Mouse (Mus musculus) mature B cell (primary cell): ENCODE measurements around the gene Pafah1b1.

ENCODE experiments used
- in situ Hi-C: fragments of 300-500 bp; cut with MboI; formaldehyde crosslinking; loops from 2 replicates; pipeline ENCODE4 v1.14.3; 2019

Pafah1b1 gene

GRCm38 (mm10) chr11:74724235-74724791 is at the start of gene Pafah1b1:
Pafah1b1 (minus strand) TSS chr11:74724670.
- in situ Hi-C loops = no loop called here

DNA sequence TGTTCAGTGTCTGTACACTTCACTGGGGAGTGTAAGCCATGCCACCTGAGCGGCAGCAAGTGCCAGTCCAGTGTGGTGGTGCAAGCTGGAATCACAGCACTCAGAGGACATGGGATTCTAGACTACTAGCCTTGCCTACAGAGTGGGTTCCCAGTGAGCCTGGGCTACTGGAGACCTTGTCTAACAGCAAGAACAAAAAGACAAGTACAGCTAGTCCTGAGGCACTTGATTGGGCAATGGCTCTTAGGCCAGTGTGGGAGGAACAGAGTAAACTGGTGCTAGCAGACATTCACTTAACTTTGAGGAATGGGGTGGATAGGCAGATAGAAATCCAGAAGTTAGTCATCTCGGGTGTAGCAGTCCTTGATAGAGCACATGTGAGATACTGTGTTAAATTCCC is 47.9 kb upstream of the Pafah1b1 start:
- in situ Hi-C loops = no loop called here

DNA sequence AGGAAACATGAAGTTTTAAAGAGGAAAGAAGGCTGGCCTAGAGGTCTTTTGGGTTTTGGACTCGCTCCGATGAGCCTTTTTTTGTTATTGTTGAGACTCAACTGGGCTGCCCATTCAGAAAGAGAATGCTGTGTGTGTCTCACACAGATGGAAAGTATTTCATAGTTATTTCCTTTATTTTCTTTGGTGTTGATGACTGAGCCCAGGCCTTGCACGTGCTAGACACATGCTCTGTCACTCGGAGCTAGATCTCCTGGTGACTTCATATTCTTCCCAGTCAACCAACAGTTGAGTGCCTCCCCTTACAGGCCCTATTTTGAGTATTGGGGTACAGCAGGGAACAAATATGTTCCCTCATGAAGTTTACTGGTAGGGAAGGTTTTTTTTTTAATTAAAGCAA is 47.2 kb upstream of the Pafah1b1 start:
- in situ Hi-C loops = no loop called here

DNA sequence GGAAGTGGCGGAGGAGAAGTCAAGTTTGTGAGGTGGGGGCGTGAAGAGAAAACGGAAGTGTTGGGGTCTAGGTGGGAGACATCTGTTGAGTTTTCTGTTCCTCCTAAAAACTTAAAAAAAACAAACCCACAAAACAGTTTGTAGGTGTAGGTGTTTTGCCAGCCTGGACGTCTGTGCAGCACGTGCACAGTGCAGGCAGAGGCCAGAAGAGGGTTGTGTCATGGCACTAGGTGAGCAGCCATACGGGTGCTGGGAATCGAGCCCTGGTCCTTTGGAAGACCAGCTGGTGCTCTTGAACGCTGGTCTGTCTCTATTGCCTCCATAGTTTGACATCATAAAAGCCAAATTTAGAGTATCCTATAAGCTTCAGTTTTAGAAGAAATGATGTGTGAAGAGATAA is 46.8 kb upstream of the Pafah1b1 start:
- in situ Hi-C loops = no loop called here

GRCm38 (mm10) chr11:74770595-74771207 is 46.2 kb upstream of the Pafah1b1 start, which contains the start of gene Mettl16:
Mettl16 (plus strand) TSS chr11:74770830.
- in situ Hi-C loops = no loop called here

- in situ Hi-C loops = no loop called here
Observed at GRCm38 (mm10) chr11:74770037-74770436, 45.6 kb upstream of the Pafah1b1 start.

DNA sequence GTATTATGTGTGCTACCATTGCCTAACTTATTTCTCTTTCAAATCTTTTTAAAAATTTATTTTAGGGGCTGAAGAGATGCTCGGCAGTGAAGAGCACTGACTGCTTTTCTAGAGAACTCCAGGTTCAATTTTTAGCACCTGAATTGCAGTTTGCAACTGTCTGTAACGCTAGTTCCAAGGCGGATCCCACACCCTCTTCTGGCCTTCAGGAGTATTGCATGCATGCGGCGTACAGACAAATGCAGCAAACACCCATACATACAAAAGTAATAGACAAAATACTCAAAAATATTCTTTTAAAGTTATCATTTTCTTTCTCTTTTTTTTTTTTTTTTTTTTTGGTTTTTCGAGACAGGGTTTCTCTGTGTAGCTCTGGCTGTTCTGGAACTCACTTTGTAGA is 43.6 kb upstream of the Pafah1b1 start:
- in situ Hi-C loops = no loop called here

GRCm38 (mm10) chr11:74767469-74767868 is 43.0 kb upstream of the Pafah1b1 start:
- in situ Hi-C loops = no loop called here

GRCm38 (mm10) chr11:74763960-74764625 is 39.6 kb upstream of the Pafah1b1 start:
- in situ Hi-C loops = no loop called here

DNA sequence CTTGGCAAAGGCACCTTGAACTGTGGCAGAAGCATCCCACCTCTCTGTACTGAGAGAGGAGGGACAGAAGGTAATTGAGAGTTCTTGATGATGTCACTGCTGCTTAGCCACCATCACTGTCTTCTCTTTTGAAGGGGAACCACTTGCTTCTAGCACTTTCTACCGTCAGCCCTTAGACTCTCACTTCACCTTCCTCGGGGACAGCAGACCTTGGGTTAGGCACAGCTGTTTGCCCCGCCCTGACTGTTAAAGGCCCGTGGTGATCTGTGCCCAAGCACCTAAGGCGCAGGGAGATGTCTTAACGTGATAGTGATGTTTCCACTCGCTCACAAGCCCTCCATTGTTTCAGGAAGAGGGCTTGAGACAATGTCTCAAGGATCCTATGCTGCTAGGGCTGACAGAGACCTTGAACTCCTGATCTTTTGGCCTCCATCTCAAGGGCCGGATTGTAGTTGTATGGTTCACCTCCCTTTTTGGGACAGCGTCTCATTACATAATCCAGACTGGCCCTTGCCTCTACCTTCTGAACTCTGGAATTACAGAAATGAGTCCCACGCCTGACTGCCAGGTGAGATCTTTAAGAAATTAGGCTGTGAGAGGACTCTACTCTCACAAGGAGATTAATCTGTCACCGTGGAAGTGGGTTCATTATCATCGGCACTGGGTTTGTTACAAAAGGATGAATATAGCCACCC is 36.7 kb upstream of the Pafah1b1 start:
- in situ Hi-C loops = no loop called here

GRCm38 (mm10) chr11:74756631-74757030 is 32.2 kb upstream of the Pafah1b1 start:
- in situ Hi-C loops = no loop called here

DNA sequence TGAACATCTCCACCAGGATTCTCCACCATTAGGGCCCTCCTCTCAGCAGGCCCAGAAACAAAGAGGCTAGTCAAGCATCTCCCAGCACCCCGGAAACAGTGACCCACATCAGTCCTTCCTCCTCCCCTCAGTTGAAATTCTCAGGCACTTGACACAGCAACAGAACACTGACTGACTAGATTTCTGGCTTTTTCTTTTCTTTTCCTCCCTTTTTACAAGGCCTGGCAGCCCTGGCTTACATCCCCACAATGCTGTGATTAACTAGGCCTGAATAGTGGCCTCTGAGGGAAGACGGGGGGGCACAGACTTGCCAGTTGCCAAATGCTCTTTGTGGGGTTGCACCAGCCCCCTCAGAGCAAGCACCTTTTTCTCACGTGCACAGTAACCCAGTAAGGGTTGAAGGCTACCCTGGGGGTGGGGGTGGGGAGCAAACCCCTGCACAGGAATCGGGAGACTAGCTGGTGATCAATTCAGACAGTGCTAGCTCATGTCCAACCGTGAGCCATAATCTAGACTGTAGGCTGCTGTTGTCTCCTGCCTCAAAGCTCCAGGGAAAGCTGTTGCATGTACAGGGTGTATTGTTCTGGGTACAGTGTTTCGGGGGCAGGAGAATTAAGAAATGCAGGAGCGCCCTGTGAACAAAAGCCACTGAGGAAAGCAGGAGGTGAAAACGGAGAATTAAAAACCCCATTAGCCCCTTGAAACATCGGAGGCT is 27.0 kb upstream of the Pafah1b1 start:
- in situ Hi-C loops = no loop called here

GRCm38 (mm10) chr11:74750662-74751351 is 26.3 kb upstream of the Pafah1b1 start:
- in situ Hi-C loops = no loop called here

- in situ Hi-C loops = no loop called here
Observed at GRCm38 (mm10) chr11:74749241-74749640, 24.8 kb upstream of the Pafah1b1 start.

DNA sequence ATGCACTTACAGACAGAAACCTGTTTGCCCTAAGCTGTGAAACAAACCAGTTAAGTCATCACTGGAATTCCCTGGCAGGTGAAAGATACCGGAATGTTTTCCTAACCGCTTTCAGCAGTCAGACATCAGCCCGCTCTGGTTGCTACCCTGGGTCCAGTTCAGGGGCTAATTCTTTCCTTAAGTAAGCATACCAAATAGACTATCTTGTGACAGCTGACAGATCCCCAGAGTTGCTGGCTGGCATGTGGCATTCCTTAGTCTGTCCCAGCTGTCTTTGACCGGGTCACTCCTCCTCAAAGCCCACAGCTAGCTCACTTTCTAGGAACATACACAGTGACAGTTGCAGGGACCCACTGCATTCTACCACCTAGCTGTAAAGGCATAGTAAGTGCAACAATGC is 23.6 kb upstream of the Pafah1b1 start:
- in situ Hi-C loops = no loop called here

DNA sequence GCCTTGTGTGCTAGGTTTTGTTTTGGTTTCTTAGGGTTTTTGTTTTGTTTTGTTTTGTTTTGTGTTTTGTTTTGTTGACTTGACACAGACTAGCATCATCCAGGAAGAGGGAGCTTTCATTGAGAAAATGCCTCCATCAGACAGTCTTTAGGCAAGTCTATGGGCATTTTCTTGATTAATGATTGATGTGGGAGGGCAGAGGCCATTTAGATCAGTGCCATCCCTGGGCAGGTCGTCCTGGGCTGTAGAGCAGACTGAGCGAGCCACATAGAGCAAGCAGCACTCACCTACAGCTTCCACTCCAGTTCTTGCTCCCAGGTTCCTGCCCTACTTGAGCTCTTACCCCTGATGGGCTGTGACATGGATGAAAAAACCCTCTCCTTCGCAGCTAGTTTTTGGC is 13.4 kb upstream of the Pafah1b1 start:
- in situ Hi-C loops = no loop called here

DNA sequence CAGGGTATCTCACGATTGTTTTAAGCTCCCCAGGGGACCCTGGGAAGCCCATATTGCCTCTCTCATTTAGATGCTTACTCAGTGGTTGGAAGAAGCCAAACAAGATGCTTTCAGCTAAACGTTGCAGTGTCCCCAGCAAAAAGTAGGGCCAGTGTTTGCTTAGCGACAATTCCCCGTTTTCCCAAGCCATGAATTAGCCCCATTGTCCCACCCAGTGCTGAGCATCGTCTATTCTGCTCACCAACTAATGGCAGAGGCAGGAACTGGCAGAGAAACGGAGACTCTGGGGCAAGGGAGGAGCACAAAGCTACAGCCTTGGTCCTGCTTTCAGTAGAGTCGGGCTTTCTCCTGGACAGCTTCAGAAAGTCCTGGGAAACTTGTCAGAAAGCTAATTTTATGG is 10.4 kb upstream of the Pafah1b1 start:
- in situ Hi-C loops = no loop called here

- in situ Hi-C loops = no loop called here
Observed at GRCm38 (mm10) chr11:74725181-74725580, 711 bp upstream of the Pafah1b1 start.

DNA sequence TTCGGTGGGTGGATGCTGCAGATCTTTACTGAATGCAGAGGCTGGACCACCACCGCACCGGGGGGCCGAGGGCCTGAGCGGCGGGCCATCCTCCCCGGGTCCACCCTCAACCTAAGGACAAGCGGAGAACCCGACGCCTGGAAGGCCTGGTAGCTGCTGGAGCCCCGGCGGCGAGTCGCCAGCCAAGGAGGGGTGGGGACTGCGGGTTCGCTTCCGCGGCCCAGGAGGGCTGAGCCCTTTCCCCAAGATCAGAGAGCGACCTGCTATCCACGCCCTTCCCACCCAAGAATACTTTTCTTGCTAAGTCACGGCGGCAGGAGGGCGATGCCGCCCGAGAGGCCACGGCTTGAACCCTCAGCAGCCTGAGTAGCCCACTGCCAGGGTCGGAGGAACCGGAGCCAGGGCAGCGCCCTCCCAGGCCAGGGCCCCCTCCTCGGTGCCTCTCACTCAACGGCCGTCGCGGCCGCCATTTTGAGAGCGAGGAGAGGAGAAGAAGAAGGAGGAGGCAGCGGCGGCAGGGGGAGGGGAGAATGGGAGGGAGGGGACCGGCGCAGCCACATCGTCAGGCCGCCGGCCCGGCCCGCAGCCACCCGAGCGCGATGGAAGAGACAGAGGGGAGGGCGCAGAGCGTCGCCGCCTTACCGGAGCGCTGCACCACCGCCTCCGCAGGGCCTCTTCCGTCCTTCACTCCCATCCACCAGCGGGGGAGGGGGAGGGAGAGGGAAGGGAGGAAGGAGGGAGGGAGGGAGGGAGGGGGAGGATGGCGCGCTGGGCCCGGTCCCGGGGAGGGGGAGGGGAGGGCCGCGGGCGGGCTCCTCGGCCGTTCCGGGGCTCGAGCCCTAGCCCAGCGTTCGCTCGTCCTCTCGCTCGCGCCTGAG is 874 bp downstream of the Pafah1b1 start:
- in situ Hi-C loops = no loop called here

DNA sequence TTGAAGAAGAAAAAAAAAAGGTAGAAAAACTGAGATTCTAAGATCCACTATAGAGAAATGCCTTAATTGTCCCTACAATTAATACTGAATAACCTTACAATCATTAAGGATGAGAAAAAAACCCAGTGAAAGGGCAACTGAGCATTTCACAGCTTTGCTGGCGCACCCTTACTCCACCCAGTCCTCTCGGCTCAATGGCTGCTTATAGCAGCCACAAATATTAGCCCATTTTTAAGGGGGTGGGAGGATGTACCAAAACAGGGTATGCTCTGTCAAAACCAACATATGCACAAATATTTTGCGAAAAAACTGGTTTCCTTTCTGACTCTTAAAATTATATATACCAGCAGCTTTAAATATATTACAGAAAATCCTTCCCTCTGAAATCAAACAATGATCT is 2.5 kb downstream of the Pafah1b1 start:
- in situ Hi-C loops = no loop called here

DNA sequence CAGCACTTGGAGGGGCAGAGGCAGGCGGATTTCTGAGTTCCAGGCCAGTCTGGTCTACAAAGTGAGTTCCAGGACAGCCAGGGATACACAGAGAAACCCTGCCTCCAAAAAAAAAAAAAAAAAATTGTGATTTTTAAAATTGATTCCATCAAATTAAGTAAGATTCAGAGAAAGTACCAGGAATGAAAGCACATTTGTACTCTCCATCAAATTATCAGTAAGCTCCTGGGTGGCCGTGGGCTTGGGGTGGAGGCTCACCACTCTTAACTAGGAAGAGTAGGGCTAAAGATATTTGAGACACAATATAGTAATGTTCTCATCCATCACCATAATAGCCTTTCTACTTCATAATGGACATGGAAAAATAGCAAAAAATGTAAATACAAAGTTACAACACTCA is 3.3 kb downstream of the Pafah1b1 start:
- in situ Hi-C loops = no loop called here
